Mouse (Mus musculus) lung, embryonic 16.5 days (tissue): ENCODE measurements around the gene Hnrnpc. TPM values are rescaled to one million over a fixed set of nuclear protein-coding genes. Genes with fewer than 3 reads are reported as not detected.
"Not testable (repeated sequence)": the region's sequence is repeated elsewhere in the genome, so short reads cannot be mapped to it uniquely, and the experiment has no call there.

Experiments used
- ATAC-seq: fragments of 200-750 bp; cut with Nextera tagmentation; 2 replicates; pipeline ENCODE4 v1.8.0; 2017; ENCODE audit warnings: low read depth, mild to moderate bottlenecking, moderate library complexity
- H3K27ac ChIP-seq: fragments of 300-500 bp; sonication (generic); 2 replicates; pipeline ENCODE4 v1.5.1; 2014; ENCODE audit warnings: mild to moderate bottlenecking, control low read depth, low read length
- H3K27me3 ChIP-seq: fragments of 300-500 bp; sonication (generic); 2 replicates; pipeline ENCODE4 v1.6.1; 2014; ENCODE audit warnings: low read depth, low read length, mixed read lengths; ENCODE audit not compliant: control insufficient read depth, insufficient read depth
- H3K36me3 ChIP-seq: fragments of 300-500 bp; sonication (generic); 2 replicates; pipeline ENCODE4 v1.6.1; 2014; ENCODE audit warnings: low read length; ENCODE audit not compliant: control insufficient read depth, insufficient read depth
- H3K4me1 ChIP-seq: fragments of 300-500 bp; sonication (generic); replicated peaks from 2 replicates; pipeline ENCODE4 v1.6.1; 2014; ENCODE audit warnings: low read length, mixed read lengths; ENCODE audit not compliant: control insufficient read depth, insufficient read depth
- H3K4me2 ChIP-seq: fragments of 300-500 bp; sonication (generic); 2 replicates; pipeline ENCODE4 v1.6.1; 2014; ENCODE audit warnings: low read depth, low read length, control low read depth
- H3K4me3 ChIP-seq: fragments of 300-500 bp; sonication (generic); 2 replicates; pipeline ENCODE4 v1.5.1; 2014; ENCODE audit warnings: mild to moderate bottlenecking, low read length, control low read depth
- H3K9ac ChIP-seq: fragments of 300-500 bp; sonication (generic); 2 replicates; pipeline ENCODE4 v1.6.1; 2014; ENCODE audit warnings: low read length, control low read depth
- H3K9me3 ChIP-seq: fragments of 300-500 bp; sonication (generic); 2 replicates; pipeline ENCODE4 v1.6.1; 2016; ENCODE audit warnings: low read length; ENCODE audit not compliant: control insufficient read depth
- whole genome bisulfite sequencing: fragments of 180-500 bp; shearing (Covaris S2); extraction: QIAGEN DNeasy Blood & Tissue Kit; methylation state at CpG from one replicate; pipeline ENCODE4 v1.1.7; 2014; 5-methylcytosine and 5-hydroxymethylcytosine counted together
- polyA plus RNA-seq: library from polyadenylated mRNA; unstranded; fragments of >200 nt; fragmentation: Nextera tagmentation; extraction: Ambion mirVana; gene quantifications from 2 replicates; pipeline ENCODE4 v1.2.1, GENCODE M21; 2015

Gene Hnrnpc
- polyA plus RNA-seq, 1 experiment from 2014 or later = 612 TPM

DNA sequence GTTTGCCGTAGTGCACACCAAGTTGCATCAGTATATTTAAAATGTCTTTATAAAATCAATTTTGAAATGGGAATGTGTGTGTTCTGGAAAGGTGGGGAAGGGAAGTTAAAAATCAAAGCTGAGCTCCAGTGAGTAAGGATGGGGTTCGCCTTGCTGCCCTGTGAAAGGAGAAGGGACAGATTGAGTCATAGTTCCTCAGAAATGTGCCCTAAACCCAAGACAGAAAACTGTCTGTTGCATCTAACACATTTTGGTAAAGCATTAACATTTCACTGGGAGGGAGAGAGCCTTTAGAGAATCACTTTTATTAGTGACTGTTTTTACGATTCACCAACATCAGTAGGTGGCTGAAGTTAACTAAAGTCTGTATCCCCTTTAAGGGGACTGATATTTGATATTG, 5.4 kb downstream of the Hnrnpc start:
- H3K4me2 ChIP-seq, H3K9me3 ChIP-seq, H3K27ac ChIP-seq, H3K36me3 ChIP-seq, H3K27me3 ChIP-seq, H3K9ac ChIP-seq, H3K4me3 ChIP-seq, ATAC-seq: not testable (repeated sequence)
- peaks cover 13% of the 10 kb centered on the region for H3K4me1 ChIP-seq
- 71% methylated on average over 3 of the region's 3 CpGs for WGBS

- not testable (repeated sequence) for H3K9me3 ChIP-seq, H3K9ac ChIP-seq, H3K4me2 ChIP-seq, ATAC-seq, H3K27ac ChIP-seq, H3K27me3 ChIP-seq, H3K4me3 ChIP-seq
- Histone ChIP-seq H3K36me3 (peaks cover 13% of the 10 kb centered on the region), H3K4me1 (peaks cover 12% of the 10 kb centered on the region)
- 88% methylated on average over 3 of the region's 3 CpGs for WGBS
Observed at GRCm38 (mm10) chr14:52097191-52097590, 6.6 kb downstream of the Hnrnpc start.

- 77% methylated on average over 1 of the region's 1 CpGs for WGBS
- Histone ChIP-seq H3K4me3 (no peak overlapping the region), H3K9me3 (no peaks in the 10 kb centered on the region), H3K4me1 (peaks cover under 1% of the 10 kb centered on the region; the same call in 1 of the 2 replicates), H3K36me3 (peaks cover 22% of the 10 kb centered on the region), H3K27me3 (no peaks in the 10 kb centered on the region), H3K4me2 (no peak overlapping the region), H3K27ac (no peak overlapping the region), H3K9ac (no peak overlapping the region)
- ATAC-seq = no peak
Observed at GRCm38 (mm10) chr14:52094533-52094932, 9.3 kb downstream of the Hnrnpc start.

DNA sequence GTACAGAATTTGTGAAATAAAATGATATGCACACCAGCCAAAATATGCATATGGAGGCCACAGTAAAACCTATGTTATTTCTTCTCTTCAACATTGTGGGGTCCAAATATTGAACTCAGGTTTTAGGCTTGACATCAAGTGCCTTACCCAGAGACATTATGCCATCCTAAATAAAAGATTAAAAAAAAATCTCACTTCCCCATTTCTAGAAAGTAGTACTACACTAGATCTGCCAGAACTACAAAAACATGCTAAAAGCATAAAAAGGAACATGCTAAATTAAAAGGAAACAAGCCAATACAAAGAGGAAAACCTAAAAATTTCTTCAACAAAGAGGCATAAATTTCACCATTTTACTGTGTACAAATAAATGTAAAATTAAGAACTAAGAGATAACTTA, 20.7 kb downstream of the Hnrnpc start:
- no peak overlapping the region for H3K4me3 ChIP-seq
- H3K36me3 ChIP-seq = peaks cover 34% of the 10 kb centered on the region
- H3K4me2 ChIP-seq = no peak overlapping the region
- H3K9ac ChIP-seq = no peak overlapping the region
- H3K27me3 ChIP-seq = no peaks in the 10 kb centered on the region
- no peak overlapping the region for H3K27ac ChIP-seq
- ATAC-seq = no peak
- H3K4me1 ChIP-seq = no peaks in the 10 kb centered on the region
- no peaks in the 10 kb centered on the region for H3K9me3 ChIP-seq

GRCm38 (mm10) chr14:52071599-52072137, 32.2 kb downstream of the Hnrnpc start:
- Histone ChIP-seq H3K27me3 (no peaks in the 10 kb centered on the region), H3K9me3 (no peaks in the 10 kb centered on the region), H3K9ac (no peak overlapping the region), H3K27ac (no peak overlapping the region), H3K4me2 (no peak overlapping the region), H3K4me3 (no peak overlapping the region), H3K36me3 (peaks cover 34% of the 10 kb centered on the region), H3K4me1 (no peaks in the 10 kb centered on the region)
- WGBS = 90% methylated on average over 15 of the region's 15 CpGs
- no peak for ATAC-seq

DNA sequence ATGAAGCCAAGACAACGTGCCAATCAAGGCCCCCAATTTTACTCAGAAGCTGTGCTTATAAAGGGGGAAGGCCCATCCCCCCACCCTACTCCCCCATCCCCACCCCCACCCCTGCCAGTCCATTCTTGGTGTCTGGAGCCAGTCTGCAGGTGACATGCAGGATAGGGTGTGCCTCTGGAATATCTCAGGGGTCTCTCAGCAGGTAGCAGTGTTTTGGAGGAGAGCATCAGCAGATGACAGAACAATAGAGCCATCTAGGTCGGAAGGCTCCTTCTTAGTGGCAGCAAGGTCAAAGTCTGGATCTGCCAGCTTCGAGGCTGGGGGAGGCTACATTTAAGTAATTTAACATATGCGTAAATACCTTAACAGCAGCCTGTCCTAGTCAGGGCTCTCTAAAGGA, 37.7 kb downstream of the Hnrnpc start:
- WGBS = 49% methylated on average over 4 of the region's 4 CpGs
- no peaks in the 10 kb centered on the region for H3K4me1 ChIP-seq
- H3K4me3 ChIP-seq = no peak overlapping the region
- no peaks in the 10 kb centered on the region for H3K9me3 ChIP-seq
- no peak overlapping the region for H3K9ac ChIP-seq
- H3K27me3 ChIP-seq = no peaks in the 10 kb centered on the region
- no peak overlapping the region for H3K27ac ChIP-seq
- H3K36me3 ChIP-seq = peaks cover 4% of the 10 kb centered on the region
- ATAC-seq = no peak
- H3K4me2 ChIP-seq = no peak overlapping the region

- no peaks in the 10 kb centered on the region for H3K27me3 ChIP-seq
- no peaks in the 10 kb centered on the region for H3K36me3 ChIP-seq
- H3K27ac ChIP-seq = no peak overlapping the region
- H3K4me1 ChIP-seq = no peaks in the 10 kb centered on the region
- no peak overlapping the region for H3K4me3 ChIP-seq
- H3K9me3 ChIP-seq = no peaks in the 10 kb centered on the region
- WGBS = 81% methylated on average over 8 of the region's 8 CpGs
- ATAC-seq = no peak
- H3K4me2 ChIP-seq = no peak overlapping the region
- H3K9ac ChIP-seq = no peak overlapping the region
Observed at GRCm38 (mm10) chr14:52061798-52062197, 42.0 kb downstream of the Hnrnpc start.

DNA sequence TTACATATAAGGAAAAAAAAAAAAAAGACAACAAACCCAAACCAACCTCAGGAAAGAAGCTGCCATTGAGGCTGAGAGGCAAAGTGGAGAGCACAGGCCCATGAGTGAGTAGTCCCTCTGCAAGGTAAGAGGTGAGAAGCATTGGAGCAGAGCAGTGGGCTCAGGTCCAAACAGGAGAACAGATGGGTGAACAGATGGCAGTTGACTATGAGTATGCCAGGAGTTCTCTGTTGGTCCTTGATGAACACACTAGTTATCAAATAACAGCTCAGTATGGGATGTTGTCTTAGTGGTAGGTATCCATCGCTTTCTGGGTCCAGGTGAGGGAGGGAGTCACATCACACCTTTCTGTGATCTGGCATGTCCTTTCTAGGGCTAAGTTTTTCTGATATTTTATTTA, 43.0 kb downstream of the Hnrnpc start:
- Histone ChIP-seq H3K36me3 (no peaks in the 10 kb centered on the region), H3K27me3 (no peaks in the 10 kb centered on the region), H3K4me2 (no peak overlapping the region), H3K4me3 (no peak overlapping the region), H3K9ac (no peak overlapping the region), H3K27ac (no peak overlapping the region), H3K9me3 (no peaks in the 10 kb centered on the region), H3K4me1 (no peaks in the 10 kb centered on the region)
- no peak for ATAC-seq
- WGBS = 81% methylated on average over 1 of the region's 1 CpGs

- no peak overlapping the region for H3K27ac ChIP-seq
- H3K4me3 ChIP-seq = no peak overlapping the region
- H3K9ac ChIP-seq = no peak overlapping the region
- no peaks in the 10 kb centered on the region for H3K4me1 ChIP-seq
- no peak overlapping the region for H3K4me2 ChIP-seq
- H3K27me3 ChIP-seq = no peaks in the 10 kb centered on the region
- no peak for ATAC-seq
- 46% methylated on average over 4 of the region's 4 CpGs for WGBS
- H3K36me3 ChIP-seq = no peaks in the 10 kb centered on the region
- no peaks in the 10 kb centered on the region for H3K9me3 ChIP-seq
Observed at GRCm38 (mm10) chr14:52059982-52060381, 43.8 kb downstream of the Hnrnpc start.

DNA sequence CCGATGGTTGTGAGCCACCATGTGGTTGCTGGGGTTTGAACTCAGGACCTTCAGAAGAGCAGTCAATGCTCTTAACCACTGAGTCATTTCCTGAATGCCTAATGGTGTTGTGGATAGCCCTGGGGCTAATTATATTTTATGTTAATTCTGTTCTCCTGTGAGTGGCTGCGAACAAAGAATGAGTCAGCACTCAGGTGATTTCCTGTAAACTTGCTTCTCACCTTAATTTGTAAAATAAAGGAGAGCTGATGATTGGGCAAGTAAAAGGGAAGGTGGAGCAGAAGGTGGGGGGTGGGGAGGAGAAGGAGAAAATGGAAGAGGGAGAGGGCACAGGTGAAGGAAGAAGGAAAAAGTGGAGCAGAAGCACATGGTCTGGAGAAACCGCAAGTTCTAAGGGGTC, 51.1 kb downstream of the Hnrnpc start:
- H3K27me3 ChIP-seq, ATAC-seq, H3K4me2 ChIP-seq, H3K9me3 ChIP-seq, H3K4me3 ChIP-seq, H3K27ac ChIP-seq, H3K4me1 ChIP-seq, H3K9ac ChIP-seq, H3K36me3 ChIP-seq: not testable (repeated sequence)
- 89% methylated on average over 3 of the region's 3 CpGs for WGBS
